Comparison of ENCODE assay signal across 18 mouse cellular contexts in genomic region chr11:84040621-84041020, GRCm38 (mm10).
"Had no signal": no experiment of that assay in that cellular context is flagged by ENCODE, and none has a peak within 500 bp of the region (broad histone marks: within the 10 kb centered on the region; RNA-seq: fewer than 3 reads in every experiment).

No protein-coding gene starts in this region.

- H3K27ac ChIP-seq: kidney, postnatal 0 days; limb, embryonic 15.5 days; liver, embryonic 13.5 days; midbrain, embryonic 10.5 days; neural tube, embryonic 12.5 days had no signal

- H3K9me3 ChIP-seq: limb, embryonic 15.5 days; liver, embryonic 13.5 days; midbrain, embryonic 10.5 days; neural tube, embryonic 12.5 days had no signal

- H3K9ac ChIP-seq: limb, embryonic 15.5 days; liver, embryonic 13.5 days; liver, postnatal 0 days; neural tube, embryonic 12.5 days had no signal

- H3K4me1 ChIP-seq: liver, embryonic 13.5 days had no signal

- DNase-seq: kidney, adult 11 months; kidney, adult 9 months; kidney, postnatal 36 days; layer of hippocampus, adult 9-11 months; layer of hippocampus, postnatal 36 days; liver, embryonic 13.5 days; liver, postnatal 0 days; midbrain, embryonic 14.5 days; retina, postnatal 1 day; right cerebral cortex, postnatal 4 days; spleen, adult 18-20 months; thymus, adult 2 months; thymus, postnatal 25 days had no signal

- H3K4me3 ChIP-seq: limb, embryonic 15.5 days; liver, embryonic 13.5 days; midbrain, embryonic 10.5 days; myocyte; neural tube, embryonic 12.5 days had no signal

- H3K27me3 ChIP-seq: limb, embryonic 15.5 days; liver, embryonic 13.5 days; neural tube, embryonic 12.5 days had no signal

- H3K4me2 ChIP-seq: limb, embryonic 15.5 days; liver, embryonic 13.5 days; neural tube, embryonic 12.5 days had no signal

- ATAC-seq: liver, postnatal 0 days had no signal
